Mouse (Mus musculus) hindbrain, embryonic 15.5 days (tissue): ENCODE results near the gene Pdhb. TPM values are rescaled to one million over a fixed set of nuclear protein-coding genes. Genes with fewer than 3 reads are reported as not detected.

Experiments used
- ATAC-seq: fragments of 200-750 bp; cut with Nextera tagmentation; 2 replicates; pipeline ENCODE4 v1.8.0; 2017; ENCODE audit warnings: low read depth, moderate number of reproducible peaks, moderate TSS enrichment; ENCODE audit not compliant: low FRiP score
- H3K27ac ChIP-seq: fragments of 300-500 bp; sonication (generic); replicated peaks from 2 replicates; pipeline ENCODE4 v1.5.1; 2015; ENCODE audit warnings: mild to moderate bottlenecking, inconsistent platforms
- H3K27me3 ChIP-seq: fragments of 300-500 bp; sonication (generic); 2 replicates; pipeline ENCODE4 v1.6.1; 2015; ENCODE audit warnings: control low read depth, inconsistent platforms
- H3K36me3 ChIP-seq: fragments of 300-500 bp; sonication (generic); 2 replicates; pipeline ENCODE4 v1.6.1; 2015; ENCODE audit warnings: control low read depth, inconsistent platforms
- H3K4me1 ChIP-seq: fragments of 300-500 bp; sonication (generic); replicated peaks from 2 replicates; pipeline ENCODE4 v1.6.1; 2015; ENCODE audit warnings: control low read depth, inconsistent platforms
- H3K4me2 ChIP-seq: fragments of 300-500 bp; sonication (generic); 2 replicates; pipeline ENCODE4 v1.6.1; 2015; ENCODE audit warnings: moderate library complexity, mild to moderate bottlenecking, inconsistent platforms
- H3K4me3 ChIP-seq: fragments of 300-500 bp; sonication (generic); 2 replicates; pipeline ENCODE4 v1.5.1; 2015; ENCODE audit warnings: mild to moderate bottlenecking, inconsistent platforms
- H3K9ac ChIP-seq: fragments of 300-500 bp; sonication (generic); 2 replicates; pipeline ENCODE4 v1.6.1; 2015; ENCODE audit warnings: inconsistent platforms
- H3K9me3 ChIP-seq: fragments of 300-500 bp; sonication (generic); 2 replicates; pipeline ENCODE4 v1.6.1; 2016; ENCODE audit warnings: control low read depth, inconsistent platforms
- WGBS: fragments of 180-500 bp; shearing (Covaris S2); methylation state at CpG from one replicate; pipeline ENCODE4 v1.1.7; 2015; 5-methylcytosine and 5-hydroxymethylcytosine counted together
- polyA plus RNA-seq: library from polyadenylated mRNA; unstranded; fragments of >200 nt; fragmentation: Nextera tagmentation; extraction: Ambion mirVana; gene quantifications from 2 replicates; pipeline ENCODE4 v1.2.1, GENCODE M21; 2015

The Pdhb gene
- polyA plus RNA-seq, result 248 and 260 TPM in 2 replicates

DNA sequence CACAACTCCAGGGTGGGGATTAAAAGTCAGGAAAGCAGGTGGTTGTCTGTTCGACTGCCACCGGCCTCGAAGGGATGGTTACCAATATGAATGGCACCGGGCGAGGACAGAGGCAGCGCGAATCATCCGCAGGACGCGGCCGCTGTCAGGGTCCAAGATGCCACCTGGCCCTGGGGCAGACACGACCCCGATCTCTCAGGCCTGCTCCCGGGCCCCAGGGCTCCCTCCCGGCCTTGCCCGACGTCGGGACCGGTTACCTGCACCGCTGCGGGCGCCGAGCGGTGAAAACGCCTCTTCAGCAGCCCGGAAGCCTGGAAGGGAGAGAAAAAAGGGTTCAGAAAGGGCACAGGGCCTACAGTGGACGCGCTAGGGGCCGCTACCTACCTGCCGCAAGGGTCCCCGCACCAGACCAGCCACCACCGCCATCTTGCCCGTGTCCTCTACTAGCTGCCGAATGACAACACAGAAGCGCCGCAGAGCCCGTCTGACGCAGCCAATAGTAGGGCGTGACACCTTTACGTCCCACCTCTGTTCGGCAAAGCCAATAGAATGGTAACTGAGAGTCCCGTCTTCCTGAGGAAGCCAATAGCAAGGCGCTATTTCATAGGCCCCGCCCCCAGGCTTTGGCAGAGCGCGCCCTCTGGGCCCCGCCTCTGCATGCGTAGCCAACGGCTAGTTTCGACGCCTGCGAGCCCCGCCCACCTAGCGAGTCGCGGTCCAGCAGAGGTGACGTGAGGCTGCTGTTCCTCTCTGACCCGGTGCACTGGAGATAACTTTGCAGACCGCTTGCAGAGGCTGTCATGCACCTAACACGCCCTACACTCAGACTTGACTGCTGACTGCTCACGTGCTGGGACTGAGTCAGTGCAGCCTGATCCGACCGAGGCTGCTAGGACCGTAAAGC is at the start of gene Pdhb:
Pdhb (minus strand) TSS at position 519 of the 904 bp plus-strand sequence.
- no peaks in the 10 kb centered on the region for H3K27me3 ChIP-seq
- H3K4me2 ChIP-seq, result peak within 1 kb of the TSS; percentile 63
- under 1% methylated on average over 64 of the region's 64 CpGs for WGBS
- no peaks in the 10 kb centered on the region for H3K9me3 ChIP-seq
- H3K9ac ChIP-seq, result peak within 1 kb of the TSS; percentile 98
- peak; percentile 100 for ATAC-seq
- peaks cover 9% of the 10 kb centered on the region for H3K4me1 ChIP-seq
- peak within 1 kb of the TSS; percentile 91 for H3K27ac ChIP-seq
- H3K36me3 ChIP-seq, result peaks cover 24% of the 10 kb centered on the region
- peak within 1 kb of the TSS; percentile 98 for H3K4me3 ChIP-seq

GRCm38 (mm10) chr14:8222561-8222960 is 49.7 kb upstream of the Pdhb start:
- no peaks in the 10 kb centered on the region for H3K27me3 ChIP-seq
- no peaks in the 10 kb centered on the region for H3K9me3 ChIP-seq
- no peak overlapping the region for H3K4me2 ChIP-seq
- 97% methylated on average over 16 of the region's 16 CpGs for WGBS
- peaks cover 10% of the 10 kb centered on the region for H3K36me3 ChIP-seq
- no peak for ATAC-seq
- H3K27ac ChIP-seq, result no peak overlapping the region
- H3K4me1 ChIP-seq, result peaks cover 18% of the 10 kb centered on the region
- no peak overlapping the region for H3K4me3 ChIP-seq
- H3K9ac ChIP-seq, result no peak overlapping the region

DNA sequence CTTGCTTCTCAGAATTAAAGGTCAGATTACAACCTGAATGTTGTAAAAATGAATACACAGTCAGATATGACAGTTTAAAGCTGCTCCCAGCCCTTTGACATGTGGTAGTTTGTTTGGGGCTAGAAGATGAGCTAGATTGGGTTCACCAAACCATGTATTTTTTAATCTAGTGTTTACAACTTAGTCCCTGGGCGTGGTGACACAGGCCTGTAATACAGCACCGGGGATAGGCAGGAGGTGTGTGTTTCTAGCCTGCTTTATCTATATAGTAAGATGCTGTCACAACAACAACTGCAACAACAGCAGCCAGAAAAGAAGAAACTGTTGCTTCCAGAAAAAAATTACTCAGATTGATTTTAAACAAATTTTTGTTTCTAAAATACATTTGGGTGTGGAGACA is 48.1 kb upstream of the Pdhb start:
- no peak overlapping the region for H3K27ac ChIP-seq
- peaks cover 10% of the 10 kb centered on the region for H3K36me3 ChIP-seq
- no peak for ATAC-seq
- no peaks in the 10 kb centered on the region for H3K9me3 ChIP-seq
- H3K4me1 ChIP-seq, result peaks cover 24% of the 10 kb centered on the region
- H3K4me2 ChIP-seq, result no peak overlapping the region
- no peak overlapping the region for H3K9ac ChIP-seq
- H3K27me3 ChIP-seq, result 0 out of 2 replicates have a peak, but pooled peaks cover 7% of the 10 kb centered on the region
- WGBS, result 95% methylated on average over 2 of the region's 2 CpGs
- H3K4me3 ChIP-seq, result no peak overlapping the region

DNA sequence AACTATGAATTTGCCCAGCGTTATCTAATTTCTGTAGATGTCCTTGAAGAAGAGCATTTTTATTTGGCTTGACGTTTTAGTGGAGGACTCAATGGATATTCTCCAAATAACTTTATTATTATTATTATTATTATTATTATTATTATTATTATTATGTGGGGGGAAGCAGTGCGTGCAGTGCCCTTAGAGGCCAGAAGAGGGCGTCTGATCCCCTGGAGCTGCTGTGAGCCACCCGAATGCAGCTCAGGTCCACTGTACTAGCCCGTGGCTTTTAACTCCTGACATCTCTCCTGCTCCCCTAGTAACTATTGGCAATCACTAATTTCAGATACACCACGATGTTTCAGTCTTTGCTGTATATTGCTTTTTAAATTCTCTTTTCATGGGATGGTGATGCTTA is 47.5 kb upstream of the Pdhb start:
- Histone ChIP-seq H3K36me3 (peaks cover 10% of the 10 kb centered on the region), H3K27me3 (0 out of 2 replicates have a peak, but pooled peaks cover 7% of the 10 kb centered on the region), H3K4me1 (peaks cover 30% of the 10 kb centered on the region), H3K4me3 (no peak overlapping the region), H3K9ac (no peak overlapping the region), H3K9me3 (no peaks in the 10 kb centered on the region), H3K27ac (no peak overlapping the region), H3K4me2 (no peak overlapping the region)
- WGBS, result 54% methylated on average over 7 of the region's 7 CpGs
- no peak for ATAC-seq

- Histone ChIP-seq H3K4me3 (no peak overlapping the region), H3K36me3 (peaks cover 10% of the 10 kb centered on the region), H3K27ac (no peak overlapping the region), H3K9ac (no peak overlapping the region), H3K27me3 (0 out of 2 replicates have a peak, but pooled peaks cover 7% of the 10 kb centered on the region), H3K9me3 (no peaks in the 10 kb centered on the region), H3K4me1 (peaks cover 33% of the 10 kb centered on the region), H3K4me2 (no peak overlapping the region)
- ATAC-seq, result no peak
- WGBS, result 33% methylated on average over 11 of the region's 11 CpGs
Observed at GRCm38 (mm10) chr14:8219876-8220275, 47.1 kb upstream of the Pdhb start.

DNA sequence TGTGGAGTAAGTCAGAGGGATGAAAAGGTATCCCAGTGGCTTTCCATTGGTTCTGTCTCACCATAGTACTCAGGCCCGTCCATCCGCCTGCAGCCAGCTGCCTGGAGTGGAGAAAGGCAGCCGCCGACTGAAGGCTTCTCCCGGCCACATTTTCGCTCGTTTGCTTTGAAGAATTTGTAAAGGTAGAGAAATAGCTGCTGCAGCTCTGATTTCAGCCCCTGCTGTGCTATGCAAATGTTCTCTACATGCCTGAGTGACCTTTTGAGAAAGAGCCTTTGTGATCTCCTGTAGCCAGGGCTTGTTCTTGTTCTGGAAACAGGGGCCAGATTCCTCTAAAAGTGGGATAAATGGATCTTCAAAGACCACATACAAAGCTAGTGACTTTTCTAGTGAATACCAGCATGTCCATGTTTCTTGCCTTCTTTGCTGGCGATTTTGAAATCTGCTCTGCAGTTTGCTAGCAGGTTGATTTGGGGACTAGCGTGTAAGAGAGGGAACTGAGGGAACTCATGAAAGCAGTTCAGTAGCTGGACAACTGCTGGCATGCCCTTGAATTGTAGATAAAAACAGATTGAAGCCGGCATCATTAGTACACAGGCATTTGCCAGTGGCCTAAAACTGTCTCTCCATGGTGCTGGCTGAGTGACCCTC is 46.0 kb upstream of the Pdhb start:
- 12% methylated on average over 10 of the region's 10 CpGs for WGBS
- no peak overlapping the region for H3K9ac ChIP-seq

GRCm38 (mm10) chr14:8218238-8218637 is 45.4 kb upstream of the Pdhb start:
- Histone ChIP-seq H3K4me1 (peaks cover 39% of the 10 kb centered on the region), H3K4me3 (no peak overlapping the region), H3K27me3 (0 out of 2 replicates have a peak, but pooled peaks cover 7% of the 10 kb centered on the region), H3K4me2 (peak overlapping the region; percentile 10; the same call in 1 of the 2 replicates), H3K9me3 (no peaks in the 10 kb centered on the region), H3K9ac (no peak overlapping the region), H3K36me3 (peaks cover 10% of the 10 kb centered on the region), H3K27ac (peak overlapping the region; percentile 26; the same call in 1 of the 2 replicates)
- WGBS, result 29% methylated on average over 7 of the region's 7 CpGs
- ATAC-seq, result no peak

More for the DNA sequence above, 46.0 kb upstream of the Pdhb start:
- H3K4me3 ChIP-seq, result no peak overlapping the region
- peaks cover 36% of the 10 kb centered on the region for H3K4me1 ChIP-seq
- 0 out of 2 replicates have a peak, but pooled peaks cover 7% of the 10 kb centered on the region for H3K27me3 ChIP-seq
- peaks cover 10% of the 10 kb centered on the region for H3K36me3 ChIP-seq
- H3K9me3 ChIP-seq, result no peaks in the 10 kb centered on the region
- no peak for ATAC-seq
- H3K4me2 ChIP-seq, result peak overlapping the region; percentile 10; the same call in 1 of the 2 replicates
- peak overlapping the region; percentile 26; the same call in 1 of the 2 replicates for H3K27ac ChIP-seq

DNA sequence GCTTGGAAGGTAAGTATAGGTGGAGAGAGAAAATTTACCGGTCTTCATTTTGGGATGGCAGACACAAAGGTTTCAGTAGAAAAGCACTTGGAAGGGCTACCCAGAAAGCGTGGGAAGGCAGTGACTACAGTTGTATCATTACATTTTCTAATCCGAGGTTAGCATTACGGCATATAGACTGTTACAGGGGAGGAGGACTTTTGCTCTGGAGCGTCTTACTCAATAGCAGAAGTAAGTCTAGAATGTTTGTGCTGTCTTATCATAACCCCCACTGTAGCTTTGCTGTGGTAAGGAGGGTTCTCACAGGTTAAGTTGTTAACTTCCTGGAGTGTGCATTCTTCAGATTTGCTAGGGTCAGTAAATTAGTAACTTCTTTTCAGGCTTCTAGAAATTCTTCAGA is 43.3 kb upstream of the Pdhb start:
- WGBS, result 74% methylated on average over 5 of the region's 5 CpGs
- Histone ChIP-seq H3K4me1 (peaks cover 39% of the 10 kb centered on the region), H3K4me3 (peak overlapping the region; percentile 49), H3K9ac (no peak overlapping the region), H3K27me3 (0 out of 2 replicates have a peak, but pooled peaks cover 7% of the 10 kb centered on the region), H3K4me2 (peak overlapping the region; percentile 59), H3K27ac (no peak overlapping the region), H3K9me3 (no peaks in the 10 kb centered on the region), H3K36me3 (no peaks in the 10 kb centered on the region)
- ATAC-seq, result no peak

DNA sequence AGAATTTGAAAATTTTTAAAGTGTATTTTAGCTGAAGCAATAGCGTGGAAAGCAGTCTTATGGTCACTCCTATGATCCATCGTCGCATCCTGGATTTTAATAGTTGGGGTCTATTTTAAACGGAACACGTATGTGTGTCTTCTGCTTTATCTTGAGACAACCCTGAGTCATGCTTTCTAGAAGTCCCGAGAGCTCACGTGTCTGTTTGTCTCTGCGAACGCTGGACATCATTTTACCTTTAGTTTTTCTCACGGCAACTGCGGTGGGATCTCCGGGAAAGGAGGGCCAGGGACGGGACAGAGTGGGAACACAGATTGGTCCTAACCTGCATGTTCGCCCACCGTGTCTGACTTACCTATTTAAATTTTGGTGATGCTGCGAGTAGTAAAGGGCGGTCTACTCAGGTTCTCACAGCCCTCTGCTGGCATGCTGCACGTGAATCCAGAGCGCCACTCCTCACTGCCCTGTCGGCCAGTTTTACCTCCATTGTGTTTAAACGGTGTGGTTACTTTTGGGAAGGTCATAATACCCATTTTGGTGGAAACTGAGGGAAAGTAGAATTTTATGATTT is 42.5 kb upstream of the Pdhb start:
- no peaks in the 10 kb centered on the region for H3K36me3 ChIP-seq
- H3K4me1 ChIP-seq, result peaks cover 39% of the 10 kb centered on the region
- 0 out of 2 replicates have a peak, but pooled peaks cover 7% of the 10 kb centered on the region for H3K27me3 ChIP-seq
- H3K9ac ChIP-seq, result peak overlapping the region; percentile 68; the same call in 1 of the 2 replicates
- 20% methylated on average over 21 of the region's 21 CpGs for WGBS
- H3K4me2 ChIP-seq, result peak overlapping the region; percentile 59
- ATAC-seq, result no peak
- H3K9me3 ChIP-seq, result no peaks in the 10 kb centered on the region
- no peak overlapping the region for H3K27ac ChIP-seq
- peak overlapping the region; percentile 49 for H3K4me3 ChIP-seq

DNA sequence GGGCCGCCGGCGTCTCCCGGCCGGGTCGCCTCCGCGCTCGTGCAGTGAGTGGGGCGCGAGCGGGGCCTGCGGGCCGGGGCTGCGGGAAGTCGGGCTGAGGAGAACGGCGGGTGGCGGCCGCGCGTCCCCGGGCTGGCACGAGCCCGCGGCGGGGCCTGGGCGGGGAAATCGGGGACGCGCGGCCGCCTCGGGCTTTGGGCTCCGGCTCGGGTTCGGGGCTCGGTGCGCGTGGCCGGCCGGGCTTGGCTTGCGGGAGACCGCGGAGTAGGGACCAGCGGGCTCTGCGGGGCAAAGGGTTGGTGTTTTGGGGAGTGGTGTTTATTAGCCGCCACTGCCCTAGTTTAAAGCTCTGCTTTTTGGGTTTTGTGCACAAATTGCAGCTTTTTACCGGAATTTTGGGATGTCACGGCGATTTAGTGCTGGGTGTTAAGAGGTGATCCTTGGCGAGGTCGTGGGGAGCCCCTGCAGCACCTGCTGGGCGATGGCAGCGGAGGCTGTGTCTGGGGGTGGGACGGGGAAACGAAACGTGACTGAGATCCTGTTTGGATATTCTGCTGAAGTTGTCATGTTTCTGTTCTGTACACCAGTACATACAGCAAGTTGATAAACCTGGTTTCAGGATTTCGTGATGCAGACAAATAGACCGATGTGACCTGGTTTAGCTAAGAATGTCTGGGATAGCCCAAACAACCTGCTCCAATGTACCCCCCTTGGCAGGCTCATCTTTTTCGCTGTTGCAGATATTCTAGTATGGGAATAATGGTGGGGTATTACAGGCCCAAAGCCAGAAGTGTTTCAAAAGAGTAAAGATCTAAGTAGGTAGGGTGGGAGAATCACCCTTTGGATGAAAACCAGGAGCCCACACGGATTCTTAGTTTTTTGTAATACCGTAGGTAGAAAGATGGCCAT is 41.7 kb upstream of the Pdhb start:
- H3K36me3 ChIP-seq, result no peaks in the 10 kb centered on the region
- H3K4me1 ChIP-seq, result peaks cover 34% of the 10 kb centered on the region
- H3K4me2 ChIP-seq, result peak overlapping the region; percentile 59
- 0 out of 2 replicates have a peak, but pooled peaks cover 7% of the 10 kb centered on the region for H3K27me3 ChIP-seq
- peak overlapping the region; percentile 49 for H3K4me3 ChIP-seq
- no peaks in the 10 kb centered on the region for H3K9me3 ChIP-seq
- 2% methylated on average over 52 of the region's 63 CpGs for WGBS
- peak overlapping the region; percentile 68 for H3K9ac ChIP-seq
- peak; percentile 84 for ATAC-seq
- peak overlapping the region; percentile 92 for H3K27ac ChIP-seq

GRCm38 (mm10) chr14:8213803-8214224 is 41.0 kb upstream of the Pdhb start, which contains the start of gene Kctd6:
Gene Kctd6, plus strand, starts transcription at chr14:8214140.
- Histone ChIP-seq H3K9ac (peak within 1 kb of the TSS; percentile 68), H3K4me1 (peaks cover 31% of the 10 kb centered on the region)

More at GRCm38 (mm10) chr14:8213803-8214224, 41.0 kb upstream of the Pdhb start, which contains the start of gene Kctd6:
- no peaks in the 10 kb centered on the region for H3K9me3 ChIP-seq
- peak; percentile 96 for ATAC-seq
- no peaks in the 10 kb centered on the region for H3K36me3 ChIP-seq
- WGBS, result under 1% methylated on average over 18 of the region's 49 CpGs
- peak within 1 kb of the TSS; percentile 49 for H3K4me3 ChIP-seq
- H3K27me3 ChIP-seq, result 0 out of 2 replicates have a peak, but pooled peaks cover 7% of the 10 kb centered on the region
- H3K4me2 ChIP-seq, result peak within 1 kb of the TSS; percentile 59
- peak within 1 kb of the TSS; percentile 92 for H3K27ac ChIP-seq
